Mouse (Mus musculus): Measurements from ENCODE around the gene Msx2.

Gene Msx2

GRCm38 (mm10) chr13:53465191-53465820 lies 7.6 kb downstream of the Msx2 start:
- in situ Hi-C loops (cut with MboI): no loop called here

GRCm38 (mm10) chr13:53464441-53465001 lies 8.4 kb downstream of the Msx2 start:
- in situ Hi-C loops (cut with MboI): no loop called here

- in situ Hi-C loops (cut with MboI): no loop called here
These were observed 8.9 kb downstream of the Msx2 start for GRCm38 (mm10) chr13:53463946-53464345.

- in situ Hi-C loops (cut with MboI): no loop called here
These were observed 9.8 kb downstream of the Msx2 start for GRCm38 (mm10) chr13:53463037-53463436.

GRCm38 (mm10) chr13:53462649-53462970 lies 10.3 kb downstream of the Msx2 start:
- in situ Hi-C loops (cut with MboI): no loop called here

GRCm38 (mm10) chr13:53461855-53462648 lies 10.8 kb downstream of the Msx2 start:
- in situ Hi-C loops (cut with MboI): no loop called here

- in situ Hi-C loops (cut with MboI): no loop called here
These were observed 11.5 kb downstream of the Msx2 start for GRCm38 (mm10) chr13:53461346-53461745.

GRCm38 (mm10) chr13:53458766-53459165 lies 14.1 kb downstream of the Msx2 start:
- in situ Hi-C loops (cut with MboI): no loop called here

- in situ Hi-C loops (cut with MboI): no loop called here
These were observed 17.8 kb downstream of the Msx2 start for GRCm38 (mm10) chr13:53454794-53455672.

GRCm38 (mm10) chr13:53453927-53454326 lies 18.9 kb downstream of the Msx2 start:
- in situ Hi-C loops (cut with MboI): no loop called here

- in situ Hi-C loops (cut with MboI): no loop called here
These were observed 25.3 kb downstream of the Msx2 start for GRCm38 (mm10) chr13:53447609-53448008.

- in situ Hi-C loops (cut with MboI): no loop called here
These were observed 29.3 kb downstream of the Msx2 start for GRCm38 (mm10) chr13:53443602-53444001.

- in situ Hi-C loops (cut with MboI): no loop called here
These were observed 30.5 kb downstream of the Msx2 start for GRCm38 (mm10) chr13:53442168-53442980.

- in situ Hi-C loops (cut with MboI): no loop called here
These were observed 31.4 kb downstream of the Msx2 start for GRCm38 (mm10) chr13:53441307-53442028.

- in situ Hi-C loops (cut with MboI): no loop called here
These were observed 32.9 kb downstream of the Msx2 start for GRCm38 (mm10) chr13:53439957-53440356.

- in situ Hi-C loops (cut with MboI): no loop called here
These were observed 46.4 kb downstream of the Msx2 start for GRCm38 (mm10) chr13:53426507-53426906.

GRCm38 (mm10) chr13:53421189-53421588 lies 51.7 kb downstream of the Msx2 start:
- in situ Hi-C loops (cut with MboI): no loop called here

GRCm38 (mm10) chr13:53420741-53421140 lies 52.1 kb downstream of the Msx2 start:
- in situ Hi-C loops (cut with MboI): no loop called here

GRCm38 (mm10) chr13:53419681-53420080 lies 53.2 kb downstream of the Msx2 start:
- in situ Hi-C loops (cut with MboI): no loop called here

- in situ Hi-C loops (cut with MboI): no loop called here
These were observed 55.2 kb downstream of the Msx2 start for GRCm38 (mm10) chr13:53417701-53418100.

Measured in mature B cell (primary cell).